Mouse (Mus musculus) mouse trophoblast stem cell (cell line): ENCODE measurements at regions not wholly inside any gene's neighbourhood (a gene's known extent, or its start where the extent isn't known, plus 50 kb on each side); places are given as distances from the start of the nearest gene placed in this dataset.
"Not testable (repeated sequence)": the region's sequence is repeated elsewhere in the genome, so short reads cannot be mapped to it uniquely, and the experiment has no call there.

ENCODE experiments used
- in situ Hi-C, 2 experiments: fragments of 300-500 bp; cut with MseI, MboI; formaldehyde crosslinking; loops; 2 replicates in 1 of 2; 3 replicates in 1 of 2; pipeline ENCODE4 v1.15.1; 2025

GRCm38 (mm10) chr8:88064414-88065110, 54.0 kb upstream of the Cnep1r1 start:
- in situ Hi-C loops: no loop called here

GRCm38 (mm10) chr8:88059107-88059506, 59.5 kb upstream of the Cnep1r1 start:
- in situ Hi-C loops: not testable (repeated sequence)

- in situ Hi-C loops: no loop called here
Measured at GRCm38 (mm10) chr8:88057686-88058234, 60.8 kb upstream of the Cnep1r1 start.

DNA sequence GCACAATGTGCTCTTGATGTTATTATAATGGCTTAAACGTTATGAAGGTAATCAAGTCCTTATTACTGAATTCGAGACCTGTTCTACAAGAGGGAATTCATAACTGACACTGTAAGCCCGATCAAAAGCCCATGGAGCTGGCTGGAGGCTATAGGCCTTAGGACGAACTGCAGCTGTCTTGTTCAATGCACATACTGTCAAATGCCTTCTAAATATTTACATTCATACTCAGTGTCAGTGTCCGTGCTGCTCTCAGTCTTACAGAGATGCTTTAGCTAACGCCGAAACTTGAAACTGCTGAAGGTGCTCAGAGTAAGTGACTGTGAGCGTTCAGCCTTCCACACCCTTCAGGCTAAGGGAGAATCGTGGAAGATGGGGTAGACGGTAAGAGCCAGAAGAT, 67.9 kb upstream of the Cnep1r1 start:
- in situ Hi-C loops: no loop called here

DNA sequence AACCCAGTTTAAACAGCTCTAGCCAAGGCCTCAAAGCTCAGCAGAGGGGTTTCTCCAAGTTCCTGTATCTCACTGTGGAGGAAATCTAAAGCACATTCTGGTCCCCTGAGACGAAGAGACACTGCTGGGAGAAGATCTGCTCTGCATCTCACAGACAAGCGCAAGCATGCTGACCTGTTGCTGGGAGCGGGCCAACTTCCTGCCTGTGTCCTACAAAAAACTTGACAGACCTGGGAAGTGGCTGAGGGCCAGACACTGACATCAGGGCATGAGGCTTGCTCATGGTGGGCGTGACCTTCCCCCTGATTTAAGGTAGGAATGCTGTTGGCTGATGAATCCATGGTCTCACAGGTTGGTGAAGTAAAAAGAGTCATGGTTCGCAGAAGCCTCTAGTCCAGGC, 69.5 kb upstream of the Cnep1r1 start:
- in situ Hi-C loops: no loop called here

DNA sequence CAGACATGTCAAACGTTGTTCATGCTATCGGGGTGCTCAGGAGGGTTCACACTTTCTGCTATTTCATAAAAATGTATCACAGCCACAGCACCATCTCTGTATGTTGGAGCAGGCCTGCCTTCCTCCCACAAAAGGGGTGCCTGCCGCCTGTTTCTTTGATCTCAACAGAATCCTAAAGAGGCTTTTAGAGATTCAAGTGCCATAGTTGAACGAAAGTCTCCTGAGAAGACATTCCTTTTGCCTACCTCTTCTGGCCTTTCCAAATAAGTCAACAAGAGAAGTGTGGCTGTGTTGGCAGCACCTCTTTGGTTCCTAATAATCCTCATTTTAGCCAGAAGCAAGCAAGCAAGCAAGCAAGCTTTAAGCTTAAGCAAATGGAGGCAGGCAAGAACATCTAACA, 72.6 kb upstream of the Cnep1r1 start:
- in situ Hi-C loops: no loop called here

- in situ Hi-C loops: no loop called here
Measured at GRCm38 (mm10) chr8:88039286-88039685, 79.3 kb upstream of the Cnep1r1 start.

- in situ Hi-C loops: no loop called here
Measured at GRCm38 (mm10) chr8:88037994-88038393, 78.6 kb upstream of the Zfp423 start.

DNA sequence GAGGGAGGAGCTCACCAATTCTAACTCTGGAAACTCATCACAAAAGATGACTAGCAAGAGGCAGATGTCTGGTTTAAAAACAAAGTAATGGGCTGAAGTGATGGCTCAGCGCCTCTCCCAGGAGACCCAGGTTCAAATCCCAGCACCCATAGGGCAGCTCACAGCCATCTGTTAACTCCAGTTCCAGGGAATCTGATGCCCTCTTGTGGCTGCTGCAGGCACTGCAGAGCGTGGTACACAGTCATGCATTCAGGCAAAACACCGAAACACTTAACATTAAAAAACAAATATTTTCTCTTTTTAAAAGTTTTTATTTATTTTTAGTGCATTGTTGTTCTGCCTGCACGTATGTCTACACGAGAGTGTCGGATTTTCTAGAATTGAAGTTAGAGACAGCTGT, 73.7 kb upstream of the Zfp423 start:
- in situ Hi-C loops: no loop called here

GRCm38 (mm10) chr8:88024496-88024895, 65.1 kb upstream of the Zfp423 start:
- in situ Hi-C loops: loop anchor here in 1 of 2 experiments (10.0 kb wide), 1 partner anchor 310 kb away; no protein-coding TSS in a partner anchor

DNA sequence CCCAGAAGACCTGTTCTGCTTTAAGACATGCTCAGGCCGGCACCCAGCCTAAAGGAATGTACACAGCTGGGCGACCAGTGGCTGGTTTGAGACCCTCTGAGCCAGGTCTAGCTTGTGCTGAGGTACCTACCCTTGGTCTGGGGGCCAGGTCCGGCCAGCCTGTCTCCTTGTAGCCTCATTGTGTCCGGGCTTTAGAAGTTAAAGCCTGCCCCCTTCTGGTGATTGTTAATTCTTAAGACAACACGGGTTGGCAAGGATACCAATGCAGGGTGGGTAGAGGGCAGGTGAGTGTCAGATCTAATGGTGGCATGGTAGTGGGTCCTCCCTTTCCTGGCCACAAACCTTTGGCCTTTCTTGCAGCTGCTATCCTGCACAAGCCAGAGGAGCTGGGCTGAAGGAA, 64.0 kb upstream of the Zfp423 start:
- in situ Hi-C loops: loop anchor here in 1 of 2 experiments (10.0 kb wide), 1 partner anchor 309 kb away; no protein-coding TSS in a partner anchor

DNA sequence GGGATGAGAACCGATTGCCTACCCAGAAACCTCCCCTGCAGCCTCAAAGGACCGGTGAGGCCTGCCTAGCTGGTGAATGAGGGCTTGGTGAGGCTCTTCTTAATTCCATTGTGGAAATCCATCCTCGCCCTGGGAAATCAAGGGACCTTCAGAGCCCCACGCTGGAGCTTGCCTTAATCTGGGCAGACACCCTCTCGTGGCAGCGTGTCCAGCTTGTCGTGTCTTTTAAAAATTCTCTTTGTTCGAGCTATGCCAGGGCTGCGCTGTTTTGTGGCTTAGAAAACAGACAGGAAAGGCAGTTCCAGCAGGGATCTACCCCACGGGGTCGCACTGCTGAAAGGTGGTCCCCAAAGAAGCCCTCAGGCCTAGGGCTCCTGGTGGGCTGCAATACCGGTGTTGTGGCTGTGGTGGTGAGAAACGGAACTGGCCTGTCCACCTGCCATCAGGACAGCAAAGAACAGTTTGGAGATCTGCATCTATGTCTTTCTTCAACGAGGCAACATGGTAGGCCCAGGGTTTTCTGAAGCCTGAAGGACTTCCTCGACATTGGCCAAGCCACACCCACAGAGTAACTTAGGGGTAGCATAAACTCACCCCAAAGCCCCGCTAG, 63.5 kb upstream of the Zfp423 start:
- in situ Hi-C loops: loop anchor here in 1 of 2 experiments (10.0 kb wide), 1 partner anchor 308 kb away; no protein-coding TSS in a partner anchor

DNA sequence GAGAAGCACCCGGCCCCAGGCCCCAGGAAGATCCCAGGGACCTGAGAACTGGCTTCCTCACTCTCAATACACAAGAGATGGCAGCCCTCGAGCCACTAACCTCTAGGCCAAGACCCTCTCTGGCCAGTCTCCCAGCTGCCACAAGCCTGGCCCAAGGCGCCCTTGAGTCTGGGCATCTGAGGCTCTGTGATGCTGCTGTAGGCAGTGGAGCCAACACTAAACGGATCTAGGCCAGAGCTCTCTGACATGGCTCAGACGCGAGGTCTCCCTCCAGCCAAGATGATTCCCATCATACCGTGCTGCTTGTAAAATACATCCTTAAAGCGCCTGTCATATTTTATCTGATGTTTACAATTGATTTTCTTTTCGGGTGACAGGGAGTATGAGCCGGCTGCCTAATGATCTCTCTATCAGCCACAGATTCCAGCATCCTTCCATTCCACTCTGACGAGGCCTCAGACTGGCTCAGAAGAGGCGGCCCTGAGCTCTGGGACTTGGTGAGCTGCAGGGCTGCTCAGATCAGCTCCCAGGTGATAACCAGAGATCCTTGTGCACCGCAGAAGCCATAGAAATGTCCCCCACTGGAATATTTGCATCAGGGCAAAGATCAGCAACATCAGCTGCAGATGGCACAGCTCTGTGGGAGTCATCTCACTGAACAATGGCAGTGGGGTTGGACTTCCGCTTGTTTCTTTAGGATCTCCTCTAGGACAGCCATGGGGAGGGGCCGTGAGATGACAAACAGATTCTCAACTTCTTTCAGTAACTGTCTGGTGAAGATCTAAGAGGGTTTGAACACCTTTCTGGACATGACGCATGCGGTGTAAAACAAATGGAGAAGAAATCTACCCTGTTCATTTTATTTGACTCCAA, 60.1 kb upstream of the Zfp423 start:
- in situ Hi-C loops: loop anchor here in 1 of 2 experiments (10.0 kb wide), 1 partner anchor 305 kb away; no protein-coding TSS in a partner anchor

GRCm38 (mm10) chr8:88018494-88018893, 59.1 kb upstream of the Zfp423 start:
- in situ Hi-C loops: no loop called here

DNA sequence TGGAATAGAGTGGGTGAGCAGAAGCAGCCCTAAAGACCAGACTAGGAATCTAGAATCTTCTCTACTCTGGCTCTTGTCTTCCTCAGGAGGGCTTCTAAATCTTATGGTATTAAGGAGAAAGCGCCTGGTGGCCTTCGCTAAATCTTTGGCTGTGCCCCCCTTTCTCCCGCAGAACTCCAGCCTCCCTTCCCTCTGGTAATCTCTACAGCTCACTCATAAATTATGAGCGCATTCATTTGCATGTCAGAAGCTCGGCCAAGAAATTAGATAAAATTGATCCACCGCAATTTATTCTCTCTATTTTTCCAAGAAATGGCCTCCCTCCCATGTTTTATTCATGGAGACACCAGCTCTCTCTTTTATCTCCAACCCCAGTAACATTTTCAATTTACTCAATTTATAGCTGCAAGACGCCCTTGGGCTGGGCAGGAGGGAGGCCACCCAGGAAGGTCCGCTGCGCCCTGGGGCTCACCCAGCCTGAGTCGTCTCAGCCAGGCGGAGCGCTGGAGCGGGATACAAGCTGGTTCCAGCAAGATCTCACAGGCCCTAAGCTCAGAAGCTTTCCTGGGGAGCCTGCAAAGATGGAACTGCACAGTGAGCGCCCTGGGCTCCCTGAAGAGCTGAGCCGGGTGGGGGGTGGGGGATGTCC, 52.9 kb upstream of the Zfp423 start:
- in situ Hi-C loops: no loop called here

DNA sequence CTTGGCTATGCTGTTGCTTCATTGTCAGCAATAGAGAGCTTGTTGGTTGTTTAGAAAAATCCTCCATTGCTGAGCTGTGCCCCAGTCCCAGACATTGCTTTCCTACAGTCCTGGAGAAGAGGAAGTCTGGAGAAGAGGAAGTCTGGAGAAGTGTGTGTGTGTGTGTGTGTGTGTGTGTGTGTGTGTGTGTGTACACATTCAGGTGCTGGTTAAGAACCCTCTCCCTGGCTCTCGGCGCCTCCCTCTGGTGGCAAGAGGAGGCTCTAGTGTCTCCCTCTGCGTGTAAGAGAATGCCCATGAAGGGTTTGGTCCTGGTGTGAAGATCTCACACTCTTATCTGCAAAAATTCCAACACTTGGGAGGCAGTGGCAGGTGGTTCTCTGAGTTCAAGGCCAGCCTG, 51.2 kb upstream of the Zfp423 start:
- in situ Hi-C loops: no loop called here

GRCm38 (mm10) chr8:88009878-88010277, 50.5 kb upstream of the Zfp423 start:
- in situ Hi-C loops: no loop called here
